Mouse (Mus musculus) testis, postnatal 14 days (tissue): ENCODE results near the gene Capn15.

ENCODE experiments used
- DNase-seq: peaks from one replicate; pipeline ENCODE4 v3.0.0; 2021; ENCODE audit warnings: low spot score

The Capn15 gene

DNA sequence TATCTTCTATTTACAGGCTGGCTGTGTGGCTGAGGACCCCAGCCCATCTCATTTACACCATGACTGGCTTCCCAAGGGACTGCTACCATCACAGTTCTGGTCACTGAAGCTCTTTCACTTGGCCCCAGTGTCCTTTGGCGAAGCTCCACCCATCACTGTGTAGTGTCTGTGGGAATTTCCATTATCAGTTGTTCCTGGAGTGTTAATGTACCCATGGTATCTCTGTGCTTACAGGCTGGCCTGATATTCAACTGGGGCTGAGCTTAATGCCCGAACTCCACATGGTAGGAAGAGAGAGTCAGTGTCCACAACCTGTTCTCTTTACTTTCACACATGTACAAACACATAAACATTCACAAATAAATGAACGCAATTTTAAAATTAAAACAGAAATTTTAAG lies 7.9 kb upstream of the Capn15 start:
- DNase-seq, result no peak

DNA sequence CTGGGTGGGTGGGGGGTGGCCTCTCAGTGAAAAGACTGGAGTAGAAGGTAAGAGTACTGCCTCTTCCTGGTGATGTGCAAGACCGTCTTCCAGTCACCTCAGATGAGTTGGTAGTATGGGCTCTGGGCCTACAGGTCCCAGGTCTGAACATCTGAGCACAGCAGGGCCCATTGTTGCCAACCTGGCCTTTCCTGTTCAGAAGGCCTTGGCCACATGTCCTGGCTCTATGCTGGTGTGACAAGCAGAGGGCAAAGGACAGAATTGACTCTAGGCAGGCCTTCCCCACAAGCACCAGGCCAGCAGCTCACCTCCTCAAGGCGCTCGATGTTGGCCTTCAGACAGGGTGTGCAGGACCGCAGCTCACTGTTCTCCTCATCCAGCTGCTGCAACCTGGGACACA lies 6.7 kb upstream of the Capn15 start:
- DNase-seq, result no peak

DNA sequence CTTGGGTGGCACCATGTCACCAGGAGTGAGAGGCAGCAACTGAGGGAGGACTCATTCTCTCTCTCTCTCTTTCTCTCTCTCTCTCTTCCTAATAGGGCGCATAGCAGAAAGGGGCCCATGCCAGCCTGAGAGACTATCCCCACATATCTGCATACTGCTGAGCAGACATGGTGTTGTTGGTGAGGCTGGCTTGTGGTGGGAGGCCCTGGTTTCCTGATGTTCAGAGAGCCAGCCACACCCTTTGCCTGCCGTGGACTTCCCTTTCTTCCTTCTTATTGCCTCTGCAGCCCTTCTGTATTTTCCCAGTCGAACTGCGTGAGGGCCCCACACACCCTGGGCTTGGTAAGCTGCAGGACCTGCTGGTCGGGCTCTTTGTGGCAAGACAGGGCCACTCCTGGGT lies 4.7 kb upstream of the Capn15 start:
- no peak for DNase-seq

DNA sequence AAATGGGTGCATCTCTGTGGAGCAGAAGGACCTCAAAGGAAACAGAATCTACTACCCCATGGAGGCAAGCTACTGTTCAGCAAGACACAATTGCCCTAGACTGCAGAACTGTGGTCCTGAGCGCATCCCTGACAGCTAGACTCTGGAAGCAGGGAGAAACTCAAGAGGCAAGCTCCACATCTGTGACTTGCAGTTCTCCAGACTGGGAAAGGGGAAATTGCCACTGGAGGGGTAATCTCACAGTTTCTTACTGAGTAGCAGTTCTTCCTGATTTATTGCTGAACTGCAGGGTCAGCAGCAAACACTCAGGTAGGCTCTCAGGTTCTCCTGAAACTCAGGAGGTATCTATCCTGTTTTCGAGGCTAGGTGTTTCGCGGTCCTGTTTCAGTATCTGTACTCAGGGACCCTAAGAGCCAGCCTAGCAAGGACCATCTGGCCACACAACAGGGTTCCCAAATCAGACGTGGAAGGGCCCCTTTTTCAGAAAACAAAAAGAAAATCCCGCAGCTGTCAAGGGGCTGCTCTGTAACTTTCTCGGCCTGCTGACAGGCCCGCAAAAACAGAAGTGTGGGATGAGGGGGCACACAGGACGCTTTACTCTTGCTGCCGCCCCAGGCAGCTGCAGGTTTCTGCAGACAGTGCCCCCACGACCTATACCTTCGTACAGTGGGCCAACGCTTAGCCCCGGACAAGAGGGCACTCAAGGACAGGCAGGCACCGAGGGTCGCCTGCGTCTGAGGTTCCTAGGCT lies 865 bp downstream of the Capn15 start:
- DNase-seq, result no peak

DNA sequence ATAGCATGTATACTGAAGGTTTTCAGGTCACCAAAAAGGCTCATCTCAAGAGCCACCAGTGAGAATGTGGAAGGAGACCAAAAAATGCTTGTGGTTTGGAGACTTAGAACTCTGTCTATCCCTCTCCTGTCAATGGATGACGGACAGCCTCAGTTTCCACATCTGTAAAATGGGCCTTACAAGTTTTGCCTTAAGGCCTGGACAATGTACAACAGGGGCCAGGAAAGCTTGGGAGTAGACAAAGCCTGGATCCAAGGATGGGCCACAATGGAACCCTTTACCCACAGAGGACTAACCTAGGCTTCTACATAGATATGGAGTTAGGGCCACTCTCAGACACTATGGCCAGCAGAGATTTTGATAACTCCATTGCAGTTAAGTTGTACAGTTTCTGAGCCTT lies 1.5 kb downstream of the Capn15 start:
- DNase-seq, result no peak

DNA sequence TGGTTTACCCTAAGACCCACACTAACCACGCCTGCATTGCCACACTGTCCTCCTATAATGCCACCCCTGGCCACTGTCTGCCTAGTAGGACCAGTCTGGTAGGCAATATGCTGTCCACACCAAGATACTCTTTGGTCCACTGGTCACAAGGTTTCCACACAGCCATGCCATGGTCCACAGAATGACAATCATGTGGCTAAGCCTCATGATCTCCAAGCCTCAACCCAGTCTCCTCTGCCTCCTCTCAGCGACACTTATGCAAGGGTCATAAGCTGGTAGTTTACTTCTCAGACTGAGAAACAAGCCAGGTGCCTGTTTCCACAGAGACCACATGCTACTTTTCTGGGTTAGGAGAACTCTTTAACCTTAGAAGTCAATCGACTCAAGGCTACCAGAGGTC lies 2.7 kb downstream of the Capn15 start:
- no peak for DNase-seq

DNA sequence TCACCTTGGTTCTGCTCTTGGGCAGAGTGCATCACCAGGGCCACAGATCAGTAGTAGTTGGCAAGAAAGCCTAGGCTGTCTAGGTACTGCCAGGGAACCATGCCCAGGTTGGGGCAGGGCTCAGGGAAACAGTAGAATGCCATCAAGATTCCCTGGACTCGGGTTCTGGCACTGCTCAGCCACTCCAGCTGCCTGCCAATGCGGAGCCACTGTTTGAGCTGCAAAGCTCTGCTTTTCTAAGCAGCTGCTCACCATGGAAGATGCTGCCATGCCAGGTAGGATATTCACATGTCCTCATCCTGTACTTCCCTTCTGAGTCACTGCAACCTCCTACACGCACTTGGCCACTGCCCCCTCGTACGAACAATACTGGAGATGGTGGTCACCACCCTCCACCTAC lies 4.7 kb downstream of the Capn15 start:
- DNase-seq, result no peak

DNA sequence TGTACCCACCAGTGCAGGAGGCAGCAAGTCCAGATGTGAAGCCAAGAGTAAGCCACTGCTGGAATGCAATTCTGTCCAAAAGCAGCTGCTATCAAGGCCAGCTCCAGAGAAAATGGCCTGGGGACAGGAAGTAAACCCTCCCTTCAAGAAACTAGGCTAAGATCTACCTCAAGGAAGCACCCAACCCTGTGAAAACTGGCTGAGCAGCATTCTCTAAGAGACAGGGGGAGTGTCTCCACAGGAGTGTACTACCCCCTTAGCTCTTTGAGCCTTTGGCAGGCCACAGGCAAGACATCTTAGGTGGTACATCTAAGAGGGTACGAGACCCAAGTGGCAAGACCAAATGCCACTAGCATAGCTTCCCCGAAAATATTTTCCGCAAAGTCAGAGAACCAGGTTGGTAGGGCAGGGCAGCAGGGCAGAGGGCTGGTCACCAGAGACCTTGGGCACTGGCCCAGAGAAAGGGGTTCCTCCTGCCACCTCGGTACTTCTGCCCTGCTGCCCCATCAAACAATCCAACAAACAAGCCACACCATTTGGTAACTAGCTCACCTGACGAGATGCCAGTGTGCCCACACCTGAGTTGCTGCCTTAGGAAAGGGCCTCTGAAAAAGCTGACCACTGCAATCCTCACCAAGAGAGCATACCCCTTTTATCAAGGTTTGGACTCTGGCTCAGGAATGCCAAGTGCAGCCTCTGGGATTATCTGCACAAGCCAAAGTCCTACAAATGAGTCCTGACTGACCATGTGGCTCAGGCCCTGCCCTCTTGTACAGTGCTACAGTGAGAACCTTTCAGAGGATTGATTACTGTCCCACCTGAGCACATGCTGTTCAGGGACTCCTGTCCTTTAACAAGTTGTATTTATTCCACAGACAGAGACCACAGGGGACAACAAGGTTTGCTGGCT lies 5.5 kb downstream of the Capn15 start:
- no peak for DNase-seq

DNA sequence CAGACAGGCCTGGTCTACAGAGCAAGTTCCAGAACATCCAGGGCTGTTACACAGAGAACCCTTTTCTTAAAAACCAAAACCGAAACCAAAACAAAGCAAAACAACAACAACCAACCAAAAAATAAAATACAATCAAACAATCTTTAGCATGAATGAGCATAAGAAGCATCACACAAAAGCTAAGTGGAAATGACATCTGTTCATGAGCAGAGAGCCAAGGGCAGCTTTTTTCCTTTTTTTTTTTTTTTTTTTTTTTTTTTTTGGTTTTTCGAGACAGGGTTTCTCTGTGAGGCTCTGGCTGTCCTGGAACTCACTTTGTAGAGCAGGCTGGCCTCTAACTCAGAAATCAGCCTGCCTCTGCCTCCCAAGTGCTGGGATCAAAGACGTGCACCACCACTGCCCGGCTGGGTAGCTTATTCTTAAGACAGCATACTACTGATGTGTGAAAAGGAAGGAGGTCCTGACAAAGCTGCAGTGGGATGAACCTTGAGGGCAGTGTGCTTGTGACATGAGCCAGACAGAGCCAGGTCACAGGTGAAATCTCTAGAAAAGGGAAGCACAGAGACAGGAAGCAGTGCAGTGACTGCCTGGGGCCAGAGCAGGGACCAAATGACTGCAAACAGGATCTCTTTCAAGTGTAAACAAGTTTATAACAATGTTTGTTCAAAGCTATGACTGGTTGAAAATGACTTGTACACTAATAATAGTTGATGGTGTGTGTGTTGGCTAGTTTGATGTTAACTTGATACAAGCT lies 14.5 kb downstream of the Capn15 start:
- DNase-seq, result no peak

DNA sequence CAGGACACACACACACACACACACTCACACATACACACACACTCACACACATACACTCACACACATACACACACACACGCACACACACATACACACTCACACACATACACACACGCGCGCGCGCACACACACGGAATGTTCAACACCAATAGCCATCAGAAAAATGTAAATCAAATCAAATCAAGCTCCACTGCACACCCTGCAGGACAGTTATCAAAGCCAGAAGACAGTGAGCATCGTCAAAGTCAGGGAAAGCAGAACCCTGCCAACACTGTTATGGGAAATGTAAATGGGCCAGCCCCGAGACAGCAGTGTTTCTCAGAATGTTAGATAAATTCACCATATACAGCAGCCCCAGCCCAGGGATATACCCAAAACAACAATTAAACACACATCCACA lies 15.1 kb downstream of the Capn15 start:
- no peak for DNase-seq

DNA sequence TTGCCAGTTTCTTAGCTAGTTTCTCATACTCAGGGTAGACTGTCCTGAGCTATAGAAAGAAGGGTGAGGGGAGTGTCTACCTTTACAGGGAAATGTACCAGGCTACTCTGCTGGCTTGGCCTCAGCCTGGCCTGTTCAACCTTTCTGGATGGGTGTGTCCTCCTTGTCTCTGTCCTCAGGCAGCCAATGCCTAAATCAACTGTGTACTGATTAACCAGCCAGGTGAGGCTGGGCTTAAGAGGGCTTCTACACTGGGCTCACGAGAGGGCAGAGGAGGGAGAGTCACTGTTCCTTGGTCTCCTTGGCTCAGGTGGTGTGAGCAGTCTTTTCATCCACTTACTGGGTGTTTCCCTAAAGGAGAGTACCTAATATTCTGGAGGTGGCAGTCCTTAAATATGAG lies 17.4 kb downstream of the Capn15 start:
- DNase-seq, result no peak

DNA sequence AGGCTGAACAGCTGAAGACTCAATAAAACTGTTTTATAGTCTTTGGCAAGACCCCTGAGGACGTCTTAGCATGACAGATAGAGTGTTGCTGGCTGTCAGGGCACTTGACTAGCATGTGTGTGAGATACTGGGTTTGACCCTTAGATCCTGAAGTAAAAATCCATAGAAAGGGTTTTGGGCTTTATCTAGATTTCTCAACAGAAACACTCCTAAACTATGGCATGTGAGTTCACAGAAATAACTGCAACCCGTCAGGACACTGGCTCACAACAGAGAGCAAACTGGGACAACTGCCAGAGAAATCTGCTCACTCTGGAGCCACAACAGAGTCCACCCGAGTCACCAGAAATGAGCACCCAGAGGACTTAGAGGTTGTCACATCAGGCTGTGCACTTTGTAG lies 17.9 kb downstream of the Capn15 start:
- DNase-seq, result no peak

DNA sequence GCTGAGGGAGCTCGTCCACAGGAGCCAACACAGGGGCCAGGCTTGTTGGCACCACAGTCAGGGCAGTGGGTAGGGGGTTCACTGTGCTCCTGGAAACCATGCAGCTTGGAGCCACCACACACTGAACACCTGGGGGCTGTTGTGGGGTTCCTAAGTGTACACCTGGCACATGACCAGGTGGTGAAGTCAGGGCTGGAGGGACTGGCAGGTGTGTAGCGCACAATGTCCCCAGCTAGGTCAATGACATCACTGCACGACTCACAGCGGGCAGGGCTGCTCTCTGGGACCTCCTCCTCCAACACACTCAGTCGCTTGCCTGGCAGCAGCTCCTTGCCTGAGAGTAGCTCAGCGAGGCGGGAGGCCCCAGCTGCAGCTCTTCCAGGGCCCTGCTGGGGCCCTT lies 21.3 kb downstream of the Capn15 start:
- no peak for DNase-seq

DNA sequence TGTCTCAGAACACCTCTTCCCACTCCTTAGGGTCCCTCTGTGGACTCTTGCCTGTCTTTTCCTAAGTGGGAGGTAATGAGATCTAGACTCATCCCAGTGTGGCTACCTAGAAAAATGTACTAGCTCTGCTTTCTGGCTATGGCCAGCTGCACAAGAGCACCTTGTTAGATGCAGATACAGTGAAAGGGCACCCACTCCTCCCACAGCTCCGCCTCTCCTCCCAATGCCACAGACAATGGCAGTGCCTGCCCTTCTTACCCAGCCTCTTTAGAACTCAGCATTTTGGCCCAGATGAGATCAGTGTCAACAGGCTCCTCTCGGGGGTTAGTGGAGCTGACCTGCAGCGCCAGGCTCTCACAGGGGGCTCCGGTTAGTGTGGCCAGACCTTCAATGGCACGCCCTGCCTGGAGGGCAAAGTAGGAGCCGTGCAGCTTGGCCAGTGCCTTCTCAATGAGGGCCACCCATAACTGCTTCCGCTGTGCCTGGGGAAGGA lies 23.1 kb downstream of the Capn15 start:
- no peak for DNase-seq

DNA sequence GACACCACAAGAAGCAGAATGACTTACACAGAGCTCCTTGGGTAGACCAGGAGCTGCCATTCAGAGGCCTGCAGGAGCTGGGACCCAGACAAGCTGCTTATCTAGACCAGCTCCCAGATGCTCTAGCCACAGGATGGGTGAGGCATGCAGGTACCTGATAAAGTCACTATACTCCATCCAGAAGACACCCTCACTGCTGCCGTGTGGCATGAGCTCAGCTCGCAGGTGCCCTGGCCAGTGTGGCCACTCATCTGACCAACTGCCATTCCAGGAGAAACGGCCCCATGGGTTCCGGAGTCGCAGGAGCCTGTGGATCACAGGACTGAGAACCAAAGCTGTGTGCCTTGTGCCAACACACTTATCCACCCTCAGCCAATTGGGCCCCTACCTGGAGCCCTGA lies 24.0 kb downstream of the Capn15 start:
- no peak for DNase-seq

DNA sequence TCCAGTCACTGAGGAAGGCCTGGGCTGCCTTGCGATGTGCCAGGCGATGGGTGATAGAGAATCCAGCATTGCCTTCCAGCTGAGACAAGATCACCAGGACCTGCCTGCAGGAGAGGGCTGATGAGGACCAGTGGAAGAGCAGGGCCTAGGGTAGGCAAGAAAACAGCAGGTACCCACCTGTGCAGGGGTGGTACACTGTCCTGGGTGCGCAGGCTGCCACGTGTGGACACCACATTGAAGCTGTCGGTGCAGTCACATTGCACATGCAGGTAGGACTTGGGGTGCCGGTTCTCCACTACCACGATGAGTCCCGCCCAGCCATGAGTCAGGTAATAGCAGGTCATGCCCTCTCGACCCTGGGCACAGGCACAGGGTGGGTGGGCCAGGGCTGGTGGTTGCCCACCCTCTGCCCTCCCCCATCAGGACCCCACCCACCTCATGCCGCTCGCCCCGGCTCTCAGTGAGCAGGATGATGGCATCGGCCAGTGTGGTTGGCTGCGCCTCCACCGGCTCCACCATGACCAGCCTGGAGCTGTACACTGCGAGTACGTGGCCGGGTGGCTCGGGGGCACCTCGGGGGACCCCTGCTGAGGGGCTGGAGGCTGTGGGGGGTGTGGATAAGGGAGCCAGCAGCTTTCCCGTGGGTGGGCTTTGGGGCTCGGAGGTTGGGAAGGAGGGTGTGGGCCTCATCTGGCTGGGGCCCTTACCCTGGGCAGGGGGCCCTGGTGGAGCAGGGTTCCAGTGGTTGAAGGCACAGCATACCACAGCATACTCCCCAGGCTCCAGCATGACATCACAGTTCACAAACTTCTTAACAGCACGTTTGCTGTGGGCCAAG lies 25.7 kb downstream of the Capn15 start:
- no peak for DNase-seq

DNA sequence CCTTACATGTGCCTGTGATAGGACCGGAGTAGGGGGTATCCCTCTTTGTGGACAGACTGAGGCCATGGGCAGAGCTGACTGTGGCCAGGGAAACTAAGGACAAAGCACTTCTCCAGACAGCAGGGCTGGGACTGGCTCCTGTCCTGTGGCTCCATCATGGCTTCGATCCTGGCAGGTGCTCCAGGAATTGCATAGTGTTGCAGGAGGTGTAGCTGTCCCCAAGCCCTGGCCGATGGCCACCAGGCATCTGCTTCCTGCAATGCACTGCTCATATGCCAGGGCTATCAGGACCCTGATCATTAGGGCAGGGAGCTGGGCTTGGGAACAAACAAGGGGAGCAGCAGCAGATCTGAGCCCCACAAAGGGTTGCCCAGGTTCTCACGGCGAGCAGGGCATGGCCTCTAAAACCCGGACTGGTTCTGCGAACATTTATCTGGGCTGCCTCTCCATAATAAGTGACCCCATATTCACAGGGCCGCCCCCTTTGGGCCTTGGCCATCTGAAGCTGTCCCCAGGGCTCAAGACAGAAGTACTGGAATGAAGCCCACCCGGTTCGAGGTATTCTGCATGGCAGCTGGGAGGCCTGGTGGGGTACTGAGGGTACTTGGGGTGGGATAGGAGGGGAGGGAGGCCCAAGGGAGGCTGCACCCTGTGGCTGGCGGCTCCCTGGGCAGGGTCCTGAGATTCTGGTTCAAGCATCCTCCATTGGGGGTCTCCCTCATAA lies 26.7 kb downstream of the Capn15 start:
- no peak for DNase-seq

DNA sequence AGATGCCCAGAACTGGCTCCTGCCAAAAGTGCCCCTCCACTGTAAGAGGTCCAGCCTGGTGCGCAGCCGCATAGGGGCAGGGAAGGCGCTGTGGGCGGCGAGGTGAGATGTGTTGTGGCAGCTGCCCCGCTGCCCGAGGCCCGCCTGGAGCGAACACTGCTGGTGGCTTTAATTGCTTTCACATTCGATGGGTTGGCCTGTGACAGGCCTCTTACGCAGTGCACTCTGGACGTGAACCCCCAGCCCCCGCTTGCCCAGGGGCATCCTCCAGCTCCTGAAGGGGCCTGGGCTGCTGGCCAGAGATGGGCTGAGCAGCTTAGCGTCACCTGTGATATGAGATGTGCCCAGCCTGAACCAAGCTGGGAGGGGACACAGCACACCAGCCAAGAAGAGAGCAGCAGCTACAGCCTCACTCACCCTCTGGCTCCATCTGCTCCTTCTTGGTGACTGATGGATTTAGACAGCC lies 28.0 kb downstream of the Capn15 start:
- DNase-seq, result no peak

DNA sequence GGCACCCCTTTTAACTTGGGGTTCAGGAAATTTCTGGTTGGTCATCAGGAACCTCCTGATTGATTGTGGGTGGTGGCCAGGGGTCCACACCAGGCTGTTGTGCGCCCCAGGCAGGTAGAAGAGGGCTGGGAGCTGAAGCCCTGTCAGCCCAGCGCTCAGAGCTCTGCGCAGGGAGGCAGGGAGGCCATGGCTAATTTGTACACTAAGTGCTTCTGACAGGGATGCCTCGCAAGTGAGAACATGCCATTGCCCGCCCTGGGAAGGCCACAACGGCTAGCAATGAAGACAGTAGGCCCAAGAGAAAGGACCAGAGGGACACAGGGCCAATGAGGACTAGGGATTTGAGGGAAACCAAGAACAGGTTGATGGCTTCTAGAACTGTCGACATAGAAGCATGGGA lies 29.0 kb downstream of the Capn15 start:
- no peak for DNase-seq

DNA sequence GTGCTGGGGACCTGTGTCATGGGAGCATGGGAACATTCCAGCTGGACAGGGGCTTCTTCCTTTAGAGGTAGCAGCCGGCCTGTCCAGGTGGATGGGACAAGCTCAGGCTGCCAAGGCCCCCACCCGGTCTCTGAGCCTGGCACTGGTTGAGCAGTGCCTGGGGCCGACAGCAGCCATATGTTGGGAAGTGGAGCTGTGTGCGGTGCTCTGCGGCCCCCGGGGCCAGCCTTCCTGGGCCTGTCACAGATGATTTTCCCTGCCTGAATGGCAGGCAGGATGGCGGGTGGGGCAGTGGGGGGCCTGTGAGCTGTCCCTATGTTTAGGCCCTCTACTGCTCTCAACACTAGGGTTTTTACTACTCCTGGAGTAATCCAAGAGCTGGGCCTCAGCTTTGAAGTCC lies 29.4 kb downstream of the Capn15 start:
- DNase-seq, result no peak

DNA sequence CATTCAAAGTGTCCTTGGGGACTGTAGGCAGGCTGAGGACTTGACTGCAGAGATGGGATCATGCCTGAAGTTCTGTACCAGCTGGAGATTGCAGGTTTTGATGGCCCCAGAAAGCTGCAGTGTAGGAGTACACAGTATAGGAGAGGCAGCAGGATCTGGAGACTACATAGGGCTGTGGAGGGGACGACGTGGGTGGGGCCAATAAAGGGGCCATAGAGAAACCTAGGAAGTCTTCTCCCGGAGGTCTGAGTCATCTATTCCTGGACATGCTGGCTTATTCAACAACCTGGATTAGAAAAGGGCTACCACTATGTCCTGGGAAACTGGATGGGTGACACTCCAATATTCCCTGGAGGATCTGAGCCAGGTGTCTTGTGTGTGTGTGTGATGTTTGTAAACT lies 29.9 kb downstream of the Capn15 start:
- DNase-seq, result no peak
